Mouse (Mus musculus): Measurements from ENCODE around the gene BC107364.
"Not testable (repeated sequence)": the region's sequence is repeated elsewhere in the genome, so short reads cannot be mapped to it uniquely, and the experiment has no call there.

Gene BC107364

DNA sequence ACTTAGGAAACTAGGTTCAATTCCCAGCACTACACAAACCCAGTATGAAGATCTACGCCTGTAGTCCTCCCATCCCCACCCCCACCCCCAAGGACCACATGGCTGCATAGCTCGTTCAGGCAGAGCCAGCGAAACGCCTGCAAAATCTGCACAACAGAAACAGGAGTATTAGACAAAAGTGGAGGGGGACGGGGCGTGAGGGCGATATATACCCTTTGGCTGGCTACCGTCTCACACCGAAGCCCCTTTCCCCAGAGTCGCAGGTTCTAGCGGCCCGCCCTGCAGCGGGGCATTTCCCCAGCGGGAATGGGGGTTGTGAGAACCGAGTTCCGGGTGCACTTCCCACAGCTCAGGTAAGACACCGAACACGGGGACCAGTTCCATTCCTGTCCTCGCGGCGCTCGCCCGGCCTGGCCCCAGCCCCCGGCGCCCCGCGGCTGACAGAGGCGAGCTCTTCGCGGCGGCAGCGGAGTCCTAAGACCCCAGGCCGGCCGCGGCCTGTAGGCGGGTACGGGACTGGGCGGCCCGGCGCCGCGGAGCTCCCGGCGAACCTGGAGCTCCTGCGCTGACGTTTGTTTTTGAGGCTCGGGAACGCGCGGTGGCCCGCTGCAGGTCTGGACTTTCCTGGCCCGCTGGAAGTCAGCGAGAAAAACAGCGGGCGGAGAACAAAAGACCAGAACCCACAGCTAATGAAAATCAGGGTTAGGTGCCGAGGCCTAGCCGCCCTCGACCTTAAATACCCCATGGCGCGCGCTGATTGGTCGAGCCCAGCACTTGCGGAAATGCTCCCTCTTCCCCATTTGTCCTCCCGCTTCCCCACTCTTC is 37.8 kb downstream of the BC107364 start:
- DNase-seq (ENCODE audit: low spot score), result no peak

DNA sequence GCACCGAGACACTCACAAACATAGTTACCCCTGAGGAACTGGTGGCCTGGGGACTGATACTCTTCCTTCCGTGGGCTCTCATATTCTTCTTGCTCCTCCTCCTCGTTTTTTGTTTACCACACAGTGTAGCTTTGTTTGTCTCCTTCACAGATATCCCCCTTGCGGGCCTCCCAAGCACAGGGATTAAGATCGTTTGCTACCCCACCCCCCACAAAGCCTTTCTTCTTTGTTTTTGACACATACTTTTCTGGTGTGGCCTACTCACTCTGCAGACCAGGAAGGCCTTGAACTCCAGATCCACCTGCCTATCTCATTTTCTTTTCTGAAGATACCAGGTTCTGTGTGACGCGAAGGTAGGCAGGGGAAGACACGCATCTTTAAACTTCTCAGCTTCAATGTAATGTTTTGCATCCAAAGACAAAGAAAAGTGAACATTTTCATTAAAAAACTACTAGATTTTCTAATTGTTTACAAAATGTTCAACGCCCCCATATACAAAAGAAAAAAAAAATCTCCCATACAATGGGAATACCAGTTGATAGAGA is 38.5 kb downstream of the BC107364 start:
- no peak for DNase-seq (ENCODE audit: low spot score)

DNA sequence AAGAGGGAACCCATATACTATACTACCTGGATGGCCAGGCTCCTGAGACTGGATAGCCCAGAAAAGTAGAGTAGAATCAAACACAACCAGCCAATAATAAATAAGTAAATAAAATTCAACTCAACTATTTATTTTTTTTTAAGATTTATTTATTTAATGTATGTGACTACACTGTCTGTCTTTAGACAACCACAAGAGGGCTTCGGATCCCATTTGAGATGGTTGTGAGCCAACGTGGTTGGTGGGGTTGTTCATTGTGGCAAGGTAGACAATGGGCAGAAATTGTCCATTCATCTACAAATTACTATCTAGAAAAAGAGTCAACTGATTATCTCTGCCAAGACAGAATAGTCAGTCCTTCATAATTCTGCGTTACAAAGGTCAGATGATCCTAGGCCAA is 40.3 kb downstream of the BC107364 start:
- DNase-seq (ENCODE audit: low spot score), result no peak

DNA sequence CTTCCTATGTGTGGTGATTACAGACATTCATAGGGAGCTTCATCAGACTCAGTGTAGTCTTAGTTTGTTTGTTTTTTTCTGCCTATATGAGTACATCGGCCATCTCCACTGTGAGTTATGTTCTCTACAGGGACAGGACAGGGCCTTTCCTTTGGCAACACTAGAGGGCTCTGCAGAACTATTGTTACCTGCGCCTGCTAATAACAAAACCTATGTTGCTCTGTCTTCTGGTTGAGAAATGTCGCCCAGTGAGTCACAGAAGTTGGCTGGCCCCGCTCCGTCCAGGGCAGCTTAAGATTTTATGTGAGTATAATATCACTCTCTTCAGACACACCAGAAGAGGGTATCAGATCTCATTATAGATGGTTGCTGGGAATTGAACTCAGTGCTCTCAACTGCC is 41.1 kb downstream of the BC107364 start:
- no peak for DNase-seq (ENCODE audit: low spot score)

DNA sequence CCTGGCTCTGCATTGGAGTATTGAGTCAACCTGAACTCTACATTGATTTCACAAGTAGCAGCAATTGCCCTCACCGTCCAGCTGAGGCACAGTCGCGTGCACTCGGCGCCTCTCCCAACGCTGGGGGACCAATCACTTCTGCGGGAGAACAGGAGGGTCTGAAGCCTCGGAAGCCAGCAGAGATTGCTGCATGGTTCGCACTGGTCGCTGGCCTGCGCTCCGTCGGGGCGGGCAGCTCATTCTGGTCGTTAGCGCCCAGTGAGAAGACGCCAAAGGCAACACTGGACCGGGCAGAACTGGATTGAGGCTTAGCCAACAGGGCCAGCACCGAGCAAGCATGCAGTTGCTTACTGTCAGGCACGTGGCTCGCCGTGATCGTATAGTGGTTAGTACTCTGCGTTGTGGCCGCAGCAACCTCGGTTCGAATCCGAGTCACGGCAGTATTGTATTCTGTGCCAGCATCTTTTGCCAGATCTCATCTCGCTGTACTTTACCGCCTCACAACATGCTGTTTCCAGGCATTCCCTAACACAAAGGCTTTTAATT is 42.3 kb downstream of the BC107364 start:
- DNase-seq (ENCODE audit: low spot score), result no peak

DNA sequence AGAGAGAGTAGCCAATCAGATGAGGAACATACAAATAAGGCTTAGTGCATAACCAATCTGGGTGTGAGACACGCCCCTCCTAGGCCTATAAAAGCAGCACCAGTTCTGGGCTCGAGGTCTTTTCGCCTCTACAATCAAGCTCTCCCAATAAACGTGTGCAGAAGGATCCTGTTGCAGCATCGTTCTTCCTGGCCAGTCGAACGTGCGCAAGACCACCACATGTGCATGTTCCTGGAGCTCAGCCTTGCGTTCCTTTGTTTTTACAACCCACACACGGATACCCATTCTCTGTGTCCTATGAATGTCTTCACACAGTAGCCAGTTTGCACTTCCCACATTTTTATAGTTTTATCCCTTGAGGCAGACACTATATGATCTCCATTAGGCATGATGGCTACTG is 44.0 kb downstream of the BC107364 start:
- DNase-seq (ENCODE audit: low spot score), result not testable (repeated sequence)

DNA sequence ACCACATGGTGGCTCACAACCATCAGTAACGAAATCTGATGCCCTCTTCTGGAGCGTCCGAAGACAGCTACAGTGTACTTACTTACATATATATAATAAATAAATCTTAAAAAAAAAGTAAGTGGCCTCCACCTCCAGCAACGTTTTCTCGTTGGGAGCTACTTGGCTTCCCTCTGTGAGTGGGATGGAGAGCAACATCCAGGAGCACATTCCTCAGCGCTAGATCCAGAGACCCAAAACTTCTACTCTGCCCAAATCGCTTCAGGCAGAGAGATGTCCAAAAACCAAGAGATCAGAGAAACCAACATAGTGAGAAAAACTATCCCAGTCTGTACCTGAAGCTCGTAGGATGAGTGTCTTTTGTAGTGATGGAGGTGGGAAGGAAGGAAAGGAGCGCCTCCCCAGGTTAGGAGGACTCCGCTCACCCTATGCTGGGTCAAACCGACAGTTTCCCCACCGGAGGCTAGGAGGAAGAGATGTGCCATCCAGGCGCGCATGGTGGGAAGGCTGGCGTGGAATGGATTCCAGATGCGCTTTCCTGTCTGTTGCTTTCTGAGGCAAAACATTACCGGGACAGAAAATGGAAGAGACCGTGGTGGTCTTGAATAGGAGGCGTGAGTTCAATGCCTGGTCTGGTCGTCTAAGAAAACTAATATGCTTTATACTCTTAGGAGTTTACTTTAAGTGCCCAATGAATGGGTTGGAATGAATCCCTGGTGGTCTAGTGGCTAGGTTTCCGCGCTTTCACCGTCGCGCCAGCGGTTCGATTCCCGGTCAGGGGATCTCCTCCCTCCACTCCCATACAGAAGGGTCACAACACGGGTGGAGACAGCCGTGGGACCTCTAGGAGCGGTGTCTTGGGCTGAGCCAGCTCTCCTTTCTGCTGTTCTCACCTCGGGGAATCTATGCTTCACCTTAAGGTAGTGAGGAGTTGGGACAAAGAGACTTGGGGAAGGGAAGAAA is 46.3 kb downstream of the BC107364 start:
- no peak for DNase-seq (ENCODE audit: low spot score)

DNA sequence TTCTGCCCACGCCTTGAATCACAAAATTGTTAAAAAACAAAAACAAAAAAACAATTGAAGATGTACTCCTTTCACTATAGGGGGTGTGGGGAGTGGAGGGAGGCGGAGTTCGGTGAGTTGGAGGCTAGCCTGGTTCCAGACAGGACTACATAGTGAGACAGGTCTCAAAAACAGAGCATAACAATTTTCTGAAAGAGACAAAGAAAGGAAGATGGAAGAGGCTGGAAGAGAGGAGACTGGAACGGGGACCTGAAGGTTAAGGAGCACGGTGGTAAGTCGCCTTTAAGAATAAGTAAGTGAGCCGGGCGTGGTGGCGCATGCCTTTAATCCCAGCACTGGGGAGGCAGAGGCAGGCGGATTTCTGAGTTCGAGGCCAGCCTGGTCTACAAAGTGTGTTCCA is 47.1 kb downstream of the BC107364 start:
- DNase-seq (ENCODE audit: low spot score), result no peak

DNA sequence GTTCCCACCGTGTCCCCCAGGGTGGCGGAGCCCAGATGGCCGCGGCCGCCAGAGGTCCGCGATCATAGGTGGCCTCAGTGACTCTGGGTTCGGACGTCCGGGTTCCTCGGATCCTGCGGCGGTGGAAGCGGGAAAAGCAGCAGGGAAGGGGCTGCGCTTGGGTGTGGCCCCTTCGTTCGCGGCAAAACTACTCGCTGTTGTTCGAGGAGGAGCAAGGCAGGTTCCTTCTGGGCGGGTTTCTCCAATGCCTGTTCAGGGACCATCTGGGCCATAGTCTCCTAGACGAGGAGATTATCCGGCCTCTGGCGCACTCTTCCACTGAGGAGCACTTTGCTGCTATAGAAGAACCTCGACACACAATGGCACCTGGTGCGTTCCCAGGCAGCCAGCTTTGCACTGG is 47.7 kb downstream of the BC107364 start:
- DNase-seq (ENCODE audit: low spot score), result no peak

DNA sequence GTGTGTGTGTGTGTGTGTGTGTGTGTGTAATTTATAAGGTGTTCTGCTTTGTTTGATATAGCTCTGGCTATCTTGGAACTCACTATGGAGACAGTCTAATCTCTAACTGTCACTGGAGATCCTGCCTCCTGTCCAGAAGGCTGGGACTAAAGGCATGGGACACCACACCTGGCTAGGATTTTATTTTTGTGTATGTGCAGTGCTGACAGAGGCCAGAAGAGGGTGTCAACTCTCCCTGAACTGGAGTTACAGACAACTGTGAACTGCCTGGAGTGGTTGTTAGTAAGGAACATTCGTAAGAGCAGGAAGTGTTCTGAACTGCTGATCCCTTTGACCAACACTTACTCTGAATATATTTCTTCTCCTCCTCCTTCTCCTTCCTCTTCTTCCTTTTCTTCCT is 49.1 kb downstream of the BC107364 start:
- no peak for DNase-seq (ENCODE audit: low spot score)

DNA sequence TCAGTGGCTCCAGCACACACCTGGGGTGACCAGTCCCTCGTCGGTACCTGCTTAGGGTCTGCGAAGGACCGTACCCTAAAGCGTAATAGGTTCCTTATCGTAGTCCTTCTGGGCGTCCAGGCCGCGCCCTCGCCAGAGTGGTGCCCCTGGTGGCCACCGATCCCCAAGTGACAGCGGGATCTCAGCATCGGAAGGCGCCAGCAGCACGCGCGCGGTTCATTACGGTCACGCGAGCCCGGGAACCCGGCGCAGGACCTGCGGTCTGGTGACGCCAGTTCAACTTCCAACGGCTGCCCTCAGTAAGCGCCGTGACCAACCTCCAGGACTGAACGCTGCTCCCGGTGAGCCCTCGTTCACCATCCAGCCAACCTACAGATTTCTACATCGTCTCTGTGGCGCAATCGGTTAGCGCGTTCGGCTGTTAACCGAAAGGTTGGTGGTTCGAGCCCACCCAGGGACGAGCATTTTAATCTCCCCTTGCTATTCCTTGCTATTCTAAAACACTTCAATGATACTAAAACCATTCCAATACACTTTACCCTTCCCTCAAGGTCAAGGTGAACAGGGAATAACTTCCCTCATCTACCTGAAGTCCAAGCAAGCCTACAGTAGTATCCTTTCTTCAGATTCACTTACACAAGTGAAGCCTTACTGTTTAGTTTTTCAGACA is 50.1 kb downstream of the BC107364 start:
- no peak for DNase-seq (ENCODE audit: low spot score)

DNA sequence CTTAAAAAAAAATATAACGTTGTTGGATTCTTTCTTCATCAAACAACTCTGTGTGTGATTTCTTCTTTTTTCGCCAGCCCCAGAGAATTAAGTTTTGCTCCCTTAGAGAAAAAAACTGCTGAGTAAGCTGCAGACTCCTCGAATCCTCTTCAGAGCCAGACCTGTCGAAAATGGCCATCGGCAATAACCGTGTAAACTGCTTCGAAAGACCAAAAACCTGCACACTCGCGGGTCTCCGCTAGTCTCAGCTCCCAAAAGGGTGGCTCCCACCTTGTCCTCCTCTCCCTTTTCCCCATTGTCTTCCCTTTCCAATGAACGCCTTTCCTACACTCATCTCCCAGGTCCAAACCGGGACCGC is 50.7 kb downstream of the BC107364 start:
- DNase-seq (ENCODE audit: low spot score), result no peak

DNA sequence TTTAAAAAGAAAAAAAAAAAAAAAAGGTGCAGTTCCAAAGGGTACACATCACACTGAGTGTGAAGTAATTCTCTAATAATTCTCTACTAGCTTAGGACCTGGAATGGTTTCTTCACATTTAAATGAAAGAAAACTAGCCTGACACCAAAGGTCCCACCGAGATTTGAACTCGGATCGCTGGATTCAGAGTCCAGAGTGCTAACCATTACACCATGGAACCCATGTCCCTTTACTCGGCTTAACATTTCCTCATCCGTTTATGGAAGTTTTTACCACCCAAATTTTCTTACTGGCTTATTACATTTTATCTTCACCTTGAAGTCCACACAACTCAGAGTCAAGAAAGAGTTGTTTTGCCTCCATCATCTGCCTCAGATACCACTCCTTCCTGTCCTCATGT is 53.2 kb downstream of the BC107364 start:
- no peak for DNase-seq (ENCODE audit: low spot score)

DNA sequence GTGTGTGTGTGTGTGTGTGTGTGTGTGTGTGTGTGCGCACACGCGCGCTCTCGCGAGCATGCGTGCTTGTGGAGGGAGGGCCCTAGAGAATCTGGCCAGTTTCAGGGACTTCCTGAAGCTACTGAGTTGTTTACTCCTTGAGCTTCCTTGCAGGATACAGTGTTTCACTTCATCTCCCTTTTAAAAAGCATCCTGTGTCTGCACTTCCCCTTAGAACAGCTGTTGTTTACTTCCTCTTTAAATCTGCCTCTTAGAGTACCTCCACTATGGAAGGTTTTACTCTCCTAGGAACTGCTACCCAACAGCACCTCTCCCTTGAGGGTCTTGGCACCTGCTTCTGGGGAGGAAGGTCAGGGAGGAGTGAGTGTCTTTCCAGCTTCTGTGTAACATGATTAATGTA is 55.2 kb downstream of the BC107364 start:
- DNase-seq (ENCODE audit: low spot score), result no peak

DNA sequence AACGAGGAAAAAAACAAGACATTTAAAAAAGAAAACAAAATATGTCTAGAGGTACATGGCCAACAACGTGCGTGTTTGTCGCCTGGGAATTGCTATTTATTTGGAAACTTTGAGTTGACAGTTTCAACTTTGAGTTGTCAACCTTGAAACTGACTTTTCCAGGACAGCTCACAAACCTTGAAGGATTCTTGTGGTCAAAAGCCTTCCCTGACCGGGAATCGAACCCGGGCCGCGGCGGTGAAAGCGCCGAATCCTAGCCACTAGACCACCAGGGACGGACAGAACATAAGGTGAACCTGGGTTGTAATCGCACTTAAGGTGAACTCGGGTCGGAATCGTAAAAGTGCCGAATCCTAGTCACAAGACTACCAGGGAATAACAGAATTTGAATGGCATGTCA is 64.9 kb downstream of the BC107364 start:
- not testable (repeated sequence) for DNase-seq (ENCODE audit: low spot score)

All from urinary bladder, postnatal 10 days (tissue).